Mouse (Mus musculus): ENCODE data around the gene Krt24.

Krt24 gene

GRCm38 (mm10) chr11:99284833-99285312 lies at the start of gene Krt24:
Gene Krt24 (minus strand): TSS chr11:99285262.
- DNase-seq (ENCODE audit: low spot score in 2 of 2): no peak

GRCm38 (mm10) chr11:99333426-99333825 lies 48.4 kb upstream of the Krt24 start:
- DNase-seq (ENCODE audit: low spot score in 2 of 2): peak; percentile 62 to 76

GRCm38 (mm10) chr11:99329655-99330054 lies 44.6 kb upstream of the Krt24 start:
- DNase-seq (ENCODE audit: low spot score in 2 of 2): no peak

GRCm38 (mm10) chr11:99322851-99323250 lies 37.8 kb upstream of the Krt24 start, which contains the start of gene Krt25:
Gene Krt25 (minus strand): TSS chr11:99322951.
- DNase-seq (ENCODE audit: low spot score in 2 of 2): no peak

- DNase-seq (ENCODE audit: low spot score in 2 of 2): no peak
Observed at GRCm38 (mm10) chr11:99321094-99321493, 36.0 kb upstream of the Krt24 start.

GRCm38 (mm10) chr11:99319127-99319526 lies 34.1 kb upstream of the Krt24 start:
- no peak for DNase-seq (ENCODE audit: low spot score in 2 of 2)

GRCm38 (mm10) chr11:99316543-99316942 lies 31.5 kb upstream of the Krt24 start:
- DNase-seq (ENCODE audit: low spot score in 2 of 2): no peak

GRCm38 (mm10) chr11:99314594-99314993 lies 29.5 kb upstream of the Krt24 start:
- DNase-seq (ENCODE audit: low spot score in 2 of 2): no peak

GRCm38 (mm10) chr11:99310882-99311281 lies 25.8 kb upstream of the Krt24 start:
- DNase-seq (ENCODE audit: low spot score in 2 of 2): no peak

- DNase-seq (ENCODE audit: low spot score in 2 of 2): peak; percentile 68 to 72
Observed at GRCm38 (mm10) chr11:99307579-99307978, 22.5 kb upstream of the Krt24 start.

- DNase-seq (ENCODE audit: low spot score in 2 of 2): no peak
Observed at GRCm38 (mm10) chr11:99295039-99295438, 10.0 kb upstream of the Krt24 start.

GRCm38 (mm10) chr11:99292846-99293245 lies 7.8 kb upstream of the Krt24 start:
- peak; percentile 43 to 59 for DNase-seq (ENCODE audit: low spot score in 2 of 2)

GRCm38 (mm10) chr11:99284011-99284410 lies 1.1 kb downstream of the Krt24 start:
- no peak for DNase-seq (ENCODE audit: low spot score in 2 of 2)

- DNase-seq (ENCODE audit: low spot score in 2 of 2): no peak
Observed at GRCm38 (mm10) chr11:99283334-99283733, 1.7 kb downstream of the Krt24 start.

GRCm38 (mm10) chr11:99281116-99281515 lies 3.9 kb downstream of the Krt24 start:
- no peak for DNase-seq (ENCODE audit: low spot score in 2 of 2)

- no peak for DNase-seq (ENCODE audit: low spot score in 2 of 2)
Observed at GRCm38 (mm10) chr11:99279986-99280385, 5.1 kb downstream of the Krt24 start.

GRCm38 (mm10) chr11:99276786-99277185 lies 8.3 kb downstream of the Krt24 start:
- DNase-seq (ENCODE audit: low spot score in 2 of 2): no peak

GRCm38 (mm10) chr11:99275624-99276023 lies 9.4 kb downstream of the Krt24 start:
- DNase-seq (ENCODE audit: low spot score in 2 of 2): no peak

- no peak for DNase-seq (ENCODE audit: low spot score in 2 of 2)
Observed at GRCm38 (mm10) chr11:99272721-99273120, 12.3 kb downstream of the Krt24 start.

- DNase-seq (ENCODE audit: low spot score in 2 of 2): no peak
Observed at GRCm38 (mm10) chr11:99269192-99269591, 15.9 kb downstream of the Krt24 start.

- DNase-seq (ENCODE audit: low spot score in 2 of 2): no peak
Observed at GRCm38 (mm10) chr11:99265796-99266195, 19.3 kb downstream of the Krt24 start.

GRCm38 (mm10) chr11:99265220-99265619 lies 19.8 kb downstream of the Krt24 start:
- DNase-seq (ENCODE audit: low spot score in 2 of 2): peak; percentile 70 to 85

GRCm38 (mm10) chr11:99256213-99256612 lies 28.8 kb downstream of the Krt24 start:
- DNase-seq (ENCODE audit: low spot score in 2 of 2): no peak

- DNase-seq (ENCODE audit: low spot score in 2 of 2): no peak
Observed at GRCm38 (mm10) chr11:99255316-99255715, 29.7 kb downstream of the Krt24 start.

Measured in right cerebral cortex, postnatal 10 days (tissue).